Mouse (Mus musculus) G1E (cell line): ENCODE results near the gene Zkscan5.

Source experiments
- CTCF ChIP-seq: IDR thresholded peaks from 2 replicates; pipeline ENCODE4 v1.5.1; 2012; ENCODE audit warnings: low read depth, low read length, inconsistent platforms, mixed read lengths
- TAL1 ChIP-seq: conservative IDR thresholded peaks from 2 replicates; pipeline ENCODE4 v1.6.1; 2012; ENCODE audit warnings: low read depth, low read length, inconsistent platforms, mixed read lengths

- TF ChIP-seq CTCF (no peak), TAL1 (no peak)
These were observed 25.8 kb upstream of the Zkscan5 start for GRCm38 (mm10) chr5:145178461-145178980.
